Mouse (Mus musculus): Measurements from ENCODE around the gene Sox8. TPM values are rescaled to one million over a fixed set of nuclear protein-coding genes. Genes with fewer than 3 reads are reported as not detected.

Gene Sox8
- total and polyA plus RNA-seq, 3 experiments = not detected

- dilution Hi-C loops (cut with MboI; ENCODE audit: extremely low pct_ligation_motif_present, extremely low pct_unique_long_range_greater_than_20kb, low sequenced_read_pairs) = no loop called here
Measured at GRCm38 (mm10) chr17:25567261-25567660, 3.2 kb downstream of the Sox8 start.

GRCm38 (mm10) chr17:25565860-25566600 is 4.5 kb downstream of the Sox8 start:
- H3K4me2 ChIP-seq (ENCODE audit: insufficient read depth, low read depth, poor library complexity, severe bottlenecking) = peak overlapping the region; percentile 27; the same call in 1 of the 2 replicates
- H3K4me1 ChIP-seq (ENCODE audit: control insufficient read depth in 1 of 2, insufficient read depth in 2 of 2) = peaks cover 15 to 19% of the 10 kb centered on the region in 2 experiments
- H3K9ac ChIP-seq (ENCODE audit: insufficient read depth, low read depth) = no peak overlapping the region
- peaks cover 88% of the 10 kb centered on the region for H3K27me3 ChIP-seq (replicated peaks)
- no peak overlapping the region for H3K4me3 ChIP-seq (replicated peaks in 1 of 3; ENCODE audit: low read depth in 2 of 3, low read length in 2 of 3, poor library complexity in 1 of 3)
- peak; percentile 30 for DNase-seq (ENCODE audit: extremely low read depth)
- H3K27ac ChIP-seq (ENCODE audit: insufficient read depth, low read depth) = no peak overlapping the region
- H3K79me2 ChIP-seq (replicated peaks; ENCODE audit: control insufficient read depth, extremely low read depth, insufficient read depth, poor library complexity, severe bottlenecking) = no peaks in the 10 kb centered on the region
- H3K36me3 ChIP-seq (replicated peaks in 1 of 2; ENCODE audit: control insufficient read depth in 1 of 2, insufficient read depth in 1 of 2, low read length in 1 of 2) = no peaks in the 10 kb centered on the region
- in situ Hi-C loops (cut with MboI; ENCODE audit: low pct_ligation_motif_present, low pct_unique_long_range_greater_than_20kb, low sequenced_read_pairs) (no loop called here), dilution Hi-C loops (cut with MboI; ENCODE audit: extremely low pct_ligation_motif_present, extremely low pct_unique_long_range_greater_than_20kb, low sequenced_read_pairs) (no loop called here)
- H3K9me3 ChIP-seq (replicated peaks; ENCODE audit: low read length) = peaks cover 6% of the 10 kb centered on the region
- TF ChIP-seq IRF4 (IDR thresholded peaks at IDR 0.05; ENCODE audit: low read depth, low read length) (peak; percentile 16; the same call in 1 of the 2 replicates), MAX (IDR thresholded peaks at IDR 0.05; ENCODE audit: low read length) (no peak), ZNF384 (IDR thresholded peaks at IDR 0.05; ENCODE audit: low read depth, low read length) (peak; percentile 92)

More at GRCm38 (mm10) chr17:25567261-25567660, 3.2 kb downstream of the Sox8 start:
- Histone ChIP-seq H3K4me1 (ENCODE audit: control insufficient read depth in 1 of 2, insufficient read depth in 2 of 2) (peaks cover 15 to 19% of the 10 kb centered on the region in 2 experiments), H3K36me3 (replicated peaks in 1 of 2; ENCODE audit: control insufficient read depth in 1 of 2, insufficient read depth in 1 of 2, low read length in 1 of 2) (no peaks in the 10 kb centered on the region), H3K79me2 (replicated peaks; ENCODE audit: control insufficient read depth, extremely low read depth, insufficient read depth, poor library complexity, severe bottlenecking) (no peaks in the 10 kb centered on the region), H3K4me2 (ENCODE audit: insufficient read depth, low read depth, poor library complexity, severe bottlenecking) (peak overlapping the region; percentile 14), H3K9ac (ENCODE audit: insufficient read depth, low read depth) (no peak overlapping the region), H3K27ac (ENCODE audit: insufficient read depth, low read depth) (no peak overlapping the region), H3K27me3 (replicated peaks) (peaks cover 86% of the 10 kb centered on the region), H3K9me3 (replicated peaks; ENCODE audit: low read length) (peaks cover 6% of the 10 kb centered on the region), H3K4me3 (replicated peaks in 1 of 3; ENCODE audit: low read depth in 2 of 3, low read length in 2 of 3, poor library complexity in 1 of 3) (no peak overlapping the region)
- DNase-seq (ENCODE audit: extremely low read depth) = no peak
- TF ChIP-seq SIN3A (IDR thresholded peaks at IDR 0.05; ENCODE audit: low read length) = no peak
- no peak for TF ChIP-seq IRF4 (IDR thresholded peaks at IDR 0.05; ENCODE audit: low read depth, low read length)
- TF ChIP-seq ETS1 (conservative IDR thresholded peaks at IDR 0.05; ENCODE audit: low read depth, low read length) = no peak
- no peak for TF ChIP-seq MAFK (IDR thresholded peaks at IDR 0.05; ENCODE audit: insufficient replicate concordance, low read length)
- no peak for TF ChIP-seq USF1 (IDR thresholded peaks at IDR 0.05; ENCODE audit: low read depth, low read length)
- no peak for TF ChIP-seq ZKSCAN1 (IDR thresholded peaks at IDR 0.05; ENCODE audit: borderline replicate concordance, low read depth, low read length)
- TF ChIP-seq NRF1 (IDR thresholded peaks at IDR 0.05; ENCODE audit: low read depth, low read length) = no peak
- TF ChIP-seq MYC (IDR thresholded peaks at IDR 0.05; ENCODE audit: low read depth, low read length) = no peak
- TF ChIP-seq ELF1 (IDR thresholded peaks at IDR 0.05; ENCODE audit: low read depth, low read length) = no peak
- no peak for TF ChIP-seq NELFE (IDR thresholded peaks at IDR 0.05; ENCODE audit: low read depth, low read length)
- no peak for TF ChIP-seq ZC3H11A (IDR thresholded peaks at IDR 0.05; ENCODE audit: low read depth, low read length)
- no peak for TF ChIP-seq ZNF384 (IDR thresholded peaks at IDR 0.05; ENCODE audit: low read depth, low read length)
- no peak for TF ChIP-seq RCOR1 (conservative IDR thresholded peaks at IDR 0.05; ENCODE audit: low read depth, low read length)
- no peak for TF ChIP-seq GABPA (IDR thresholded peaks at IDR 0.05; ENCODE audit: insufficient replicate concordance, low read depth, low read length)
- no peak for TF ChIP-seq POLR2AphosphoS2 (IDR thresholded peaks at IDR 0.05; ENCODE audit: low read depth, low read length)
- no peak for TF ChIP-seq MAZ (IDR thresholded peaks at IDR 0.05; ENCODE audit: low read depth, low read length)
- no peak for TF ChIP-seq POLR2A (IDR thresholded peaks at IDR 0.05; ENCODE audit: low read depth, low read length)
- in situ Hi-C loops (cut with MboI; ENCODE audit: low pct_ligation_motif_present, low pct_unique_long_range_greater_than_20kb, low sequenced_read_pairs) = no loop called here
